Mouse (Mus musculus) megakaryocyte, embryonic 14.5 days (primary cell): ENCODE data around the gene Cadps.

Experiments
- FLI1 ChIP-seq: IDR thresholded peaks from 2 replicates; pipeline ENCODE4 v1.6.1; 2012; ENCODE audit warnings: low read length, inconsistent platforms, mixed read lengths
- GATA1 ChIP-seq: IDR thresholded peaks from 3 replicates; pipeline ENCODE4 v1.6.1; 2012; ENCODE audit warnings: mixed read lengths, low read length, inconsistent platforms, borderline replicate concordance

DNA sequence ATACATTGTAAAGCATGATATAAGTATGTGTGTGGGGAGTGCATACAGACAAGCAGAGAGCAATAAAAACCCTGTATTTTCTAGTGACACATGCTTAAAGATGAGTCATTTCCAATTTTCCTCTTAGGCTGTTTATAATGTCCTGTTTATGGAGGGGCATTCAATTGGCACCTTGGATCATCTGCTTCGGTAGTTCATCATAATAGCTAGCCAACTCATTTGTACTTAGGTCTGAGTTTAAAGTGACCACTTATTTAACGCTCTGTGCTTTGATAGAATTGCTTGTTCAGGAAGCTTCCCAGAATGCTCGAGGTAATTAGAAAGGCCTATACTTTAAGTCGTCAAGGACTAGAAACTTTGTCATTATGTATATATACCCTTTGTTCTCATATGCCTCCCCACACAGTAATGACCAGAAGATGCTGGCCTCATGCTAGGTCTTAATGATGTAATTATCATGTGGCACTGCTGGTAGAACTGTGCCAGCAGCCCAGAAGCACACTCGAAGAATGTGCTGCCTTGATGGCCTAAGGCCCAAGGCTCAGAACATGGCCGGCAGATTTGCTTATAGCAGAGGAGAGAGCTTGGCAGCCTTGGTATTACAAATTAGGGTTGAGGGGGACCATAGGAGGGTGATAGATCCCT lies 179.9 kb downstream of the Cadps start:
- TF ChIP-seq GATA1 (no peak), FLI1 (no peak)
